Mouse (Mus musculus) mouse trophoblast stem cell (cell line): ENCODE results near the gene Erich6b.

Source experiments
- in situ Hi-C, 2 experiments: fragments of 300-500 bp; cut with MseI, MboI; formaldehyde crosslinking; loops; 2 replicates in 1 of 2; 3 replicates in 1 of 2; pipeline ENCODE4 v1.15.1; 2025

Erich6b gene

DNA sequence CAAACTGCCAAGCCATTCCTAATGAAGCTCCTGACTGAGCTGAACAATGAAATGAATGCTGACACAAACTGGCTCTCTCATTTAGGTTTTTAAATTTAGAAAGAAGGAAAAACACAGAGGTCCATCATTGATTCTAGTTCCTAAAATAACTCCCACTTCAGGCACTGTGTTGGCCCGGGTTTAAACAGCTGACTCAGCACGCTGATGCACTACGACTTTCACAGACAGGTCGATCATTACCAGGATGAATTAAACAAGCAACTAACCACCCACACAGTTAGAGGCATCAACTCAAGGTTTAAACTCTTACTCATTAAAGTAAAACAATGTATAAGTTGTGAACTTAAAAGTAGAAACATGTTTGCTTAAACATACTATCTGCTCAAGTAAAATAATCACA is 64.6 kb downstream of the Erich6b start:
- in situ Hi-C loops = no loop called here

DNA sequence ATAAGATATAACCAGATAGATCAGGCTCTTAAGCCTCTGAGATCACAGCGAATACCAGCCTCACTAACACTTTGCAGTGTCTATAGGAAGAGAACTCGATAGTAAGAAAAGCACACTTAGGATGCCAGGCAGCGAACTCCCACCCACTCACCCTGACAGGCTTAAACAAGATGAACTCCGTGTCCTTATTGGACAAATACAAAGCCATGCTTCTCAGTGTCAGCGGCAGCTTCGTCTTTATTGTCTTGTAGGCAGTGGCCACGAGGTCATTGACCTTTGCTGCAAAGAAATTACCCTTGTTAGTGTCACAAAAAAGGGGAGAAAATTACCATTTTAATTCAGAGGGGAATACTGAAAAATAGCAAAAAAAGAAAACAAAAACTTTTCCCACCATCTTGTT is 65.7 kb downstream of the Erich6b start:
- in situ Hi-C loops = no loop called here

DNA sequence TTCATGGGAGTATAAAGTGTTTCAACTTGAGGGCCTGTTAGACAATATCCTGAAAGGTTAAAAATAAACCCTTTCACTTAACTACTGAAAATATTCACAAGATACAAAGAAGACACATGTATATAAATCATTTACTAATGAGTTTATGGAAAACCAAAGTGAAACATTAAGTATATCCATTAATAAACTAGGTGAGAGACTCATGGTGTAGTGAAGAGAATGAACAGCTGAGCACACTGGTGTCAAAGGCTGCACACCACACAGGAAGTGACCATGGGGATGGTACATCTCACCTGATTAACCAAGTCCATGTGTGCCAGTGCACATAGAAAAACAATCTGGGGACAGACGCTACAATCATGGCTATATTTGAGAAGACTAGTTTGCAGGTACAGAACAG is 66.9 kb downstream of the Erich6b start:
- in situ Hi-C loops = no loop called here

DNA sequence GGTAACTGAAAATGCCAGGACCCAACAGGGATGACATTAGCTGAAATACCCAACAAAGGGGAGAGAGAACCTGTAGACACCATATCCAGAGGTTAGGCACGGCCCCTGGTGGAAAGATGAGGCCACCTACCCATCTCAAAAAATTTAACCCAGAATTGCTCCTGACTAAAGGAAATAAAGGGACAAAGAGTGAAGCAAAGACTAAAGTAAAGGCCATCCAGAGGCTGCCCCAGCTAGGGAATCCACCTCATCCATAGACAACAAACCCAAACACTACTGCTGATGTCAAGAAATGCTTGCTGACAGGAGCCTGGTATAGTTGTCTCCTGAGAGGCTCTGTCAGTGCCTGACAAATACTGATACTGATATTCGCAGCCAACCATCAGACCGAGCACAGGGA is 69.7 kb downstream of the Erich6b start:
- in situ Hi-C loops = no loop called here

DNA sequence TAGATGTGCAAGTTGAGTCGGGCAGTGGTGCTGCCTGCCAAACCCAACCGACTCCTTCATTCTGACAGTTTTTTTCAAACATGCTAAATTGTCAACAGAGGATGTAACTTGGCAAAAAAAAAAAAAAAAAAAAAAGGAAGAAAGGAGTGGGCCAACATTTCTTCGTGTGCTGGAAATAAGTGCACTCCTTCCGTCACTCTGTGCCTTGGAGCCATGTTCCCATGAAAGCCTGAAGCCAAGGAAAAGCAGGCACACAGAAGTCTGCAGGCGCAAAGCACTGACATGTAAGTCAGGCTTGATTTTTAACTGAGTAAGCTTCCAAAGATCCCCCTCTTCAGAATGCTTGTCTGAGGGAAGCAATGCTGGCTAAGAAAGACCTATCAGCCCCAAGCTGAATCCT is 70.6 kb downstream of the Erich6b start:
- in situ Hi-C loops = no loop called here

DNA sequence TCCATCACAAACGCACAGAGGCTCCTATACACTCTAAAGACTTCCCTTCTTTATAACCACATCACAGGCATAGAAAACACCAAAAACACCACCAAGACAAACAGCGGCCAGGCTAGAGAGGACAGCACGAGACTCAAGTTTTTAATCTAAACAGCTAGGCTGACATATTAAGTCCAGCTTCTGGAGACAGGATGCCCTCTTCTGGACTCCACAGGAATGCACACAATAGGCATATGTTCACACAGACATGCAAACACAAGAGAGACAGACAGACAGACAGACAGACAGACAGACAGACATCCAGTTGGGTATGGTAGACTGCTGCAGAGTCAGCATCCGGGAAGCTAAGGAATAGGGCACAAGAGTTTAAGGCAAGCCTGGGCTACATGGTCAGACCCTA is 71.6 kb downstream of the Erich6b start:
- in situ Hi-C loops = no loop called here

DNA sequence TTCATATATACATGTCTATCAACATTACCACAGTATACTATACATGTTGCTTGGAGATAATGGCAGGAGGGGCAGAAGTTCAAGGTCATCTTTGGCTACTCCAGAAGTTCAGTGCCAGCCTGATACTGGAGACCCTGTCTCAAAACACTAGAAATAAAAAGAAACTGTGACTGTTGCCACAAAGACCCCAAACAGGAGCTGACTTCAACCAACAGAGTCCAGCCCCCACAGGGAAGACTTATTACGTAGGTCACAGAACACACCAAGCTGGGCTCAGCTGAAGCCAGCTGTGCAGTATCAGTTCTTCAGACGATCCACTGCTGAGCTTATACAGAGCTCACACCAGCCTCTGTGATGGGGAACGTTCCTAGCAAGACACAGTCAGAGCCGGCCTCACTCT is 74.4 kb downstream of the Erich6b start:
- in situ Hi-C loops = no loop called here
